Mouse (Mus musculus) lung, embryonic 15.5 days (tissue): ENCODE measurements at regions not wholly inside any gene's neighbourhood (a gene's known extent, or its start where the extent isn't known, plus 50 kb on each side); places are given as distances from the start of the nearest gene placed in this dataset.

Experiments used
- ATAC-seq: fragments of 200-750 bp; cut with Nextera tagmentation; 2 replicates; pipeline ENCODE4 v1.8.0; 2017; ENCODE audit warnings: moderate number of reproducible peaks, borderline replicate concordance; ENCODE audit not compliant: low FRiP score, low TSS enrichment; ENCODE audit errors: extremely low read depth
- H3K27ac ChIP-seq: fragments of 300-500 bp; sonication (generic); 2 replicates; pipeline ENCODE4 v1.5.1; 2015; ENCODE audit warnings: moderate library complexity, mild to moderate bottlenecking, inconsistent platforms
- H3K27me3 ChIP-seq: fragments of 300-500 bp; sonication (generic); 2 replicates; pipeline ENCODE4 v1.6.1; 2015; ENCODE audit warnings: inconsistent platforms
- H3K36me3 ChIP-seq: fragments of 300-500 bp; sonication (generic); 2 replicates; pipeline ENCODE4 v1.6.1; 2015; ENCODE audit warnings: inconsistent platforms
- H3K4me1 ChIP-seq: fragments of 300-500 bp; sonication (generic); 2 replicates; pipeline ENCODE4 v1.6.1; 2015; ENCODE audit warnings: inconsistent platforms
- H3K4me2 ChIP-seq: fragments of 300-500 bp; sonication (generic); 2 replicates; pipeline ENCODE4 v1.6.1; 2015; ENCODE audit warnings: inconsistent platforms, mild to moderate bottlenecking, moderate library complexity
- H3K4me3 ChIP-seq: fragments of 300-500 bp; sonication (generic); 2 replicates; pipeline ENCODE4 v1.5.1; 2015; ENCODE audit warnings: mild to moderate bottlenecking, inconsistent platforms
- H3K9ac ChIP-seq: fragments of 300-500 bp; sonication (generic); 2 replicates; pipeline ENCODE4 v1.6.1; 2015; ENCODE audit warnings: inconsistent platforms
- H3K9me3 ChIP-seq: fragments of 300-500 bp; sonication (generic); 2 replicates; pipeline ENCODE4 v1.6.1; 2016; ENCODE audit warnings: inconsistent platforms
- WGBS: fragments of 180-500 bp; shearing (Covaris S2); methylation state at CpG from one replicate; pipeline ENCODE4 v1.1.7; 2015; 5-methylcytosine and 5-hydroxymethylcytosine counted together

- Histone ChIP-seq H3K4me3 (no peak overlapping the region), H3K27ac (no peak overlapping the region), H3K9ac (no peak overlapping the region), H3K4me2 (no peak overlapping the region), H3K4me1 (peaks cover 5% of the 10 kb centered on the region; the same call in 1 of the 2 replicates), H3K27me3 (no peaks in the 10 kb centered on the region), H3K9me3 (no peaks in the 10 kb centered on the region), H3K36me3 (no peaks in the 10 kb centered on the region)
- 37% methylated on average over 5 of the region's 5 CpGs for WGBS
- no peak for ATAC-seq
Measured at GRCm38 (mm10) chr9:41365251-41365650, 203.8 kb upstream of the Ubash3b start.

DNA sequence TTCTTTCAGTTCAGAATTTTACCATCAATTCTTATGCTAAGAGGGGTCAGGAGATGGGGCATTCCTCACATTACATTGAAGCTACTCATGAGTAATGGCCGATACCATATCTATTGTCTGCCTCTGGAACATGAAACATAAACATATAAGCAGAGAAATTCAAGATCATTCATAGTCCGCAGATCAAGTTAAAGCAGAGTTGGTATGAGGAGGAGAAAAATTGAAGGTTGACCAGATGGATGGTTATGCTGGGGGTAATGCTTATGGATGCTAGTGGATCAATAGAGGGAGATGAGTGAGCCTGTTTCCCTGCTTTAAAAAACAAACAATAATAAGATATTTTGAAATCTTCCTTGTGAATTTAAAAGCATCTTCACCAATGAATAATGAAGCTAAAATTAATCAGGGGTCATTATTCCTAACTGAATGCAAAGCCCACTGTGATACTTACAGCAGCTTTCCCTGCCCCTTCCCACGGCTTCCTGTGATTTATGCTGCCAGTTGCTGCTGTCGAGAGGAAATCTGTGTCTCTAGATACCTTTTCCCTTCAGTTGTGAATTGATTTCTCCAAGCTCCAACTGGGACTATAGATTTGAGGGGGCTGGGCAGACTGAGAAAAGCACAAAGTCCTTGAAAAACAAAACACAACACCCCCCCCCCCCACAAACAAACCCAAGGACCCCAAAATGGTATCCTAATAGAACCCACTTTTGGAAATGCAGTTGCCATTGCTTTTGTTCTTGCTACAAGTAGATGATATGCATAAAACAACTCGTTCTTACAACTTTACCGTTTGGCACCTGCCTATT, 203.1 kb upstream of the Ubash3b start:
- WGBS: 54% methylated on average over 6 of the region's 6 CpGs
- Histone ChIP-seq H3K27me3 (no peaks in the 10 kb centered on the region), H3K4me1 (peaks cover 5% of the 10 kb centered on the region; the same call in 1 of the 2 replicates), H3K9me3 (no peaks in the 10 kb centered on the region), H3K9ac (no peak overlapping the region), H3K36me3 (no peaks in the 10 kb centered on the region), H3K4me2 (no peak overlapping the region), H3K4me3 (no peak overlapping the region), H3K27ac (no peak overlapping the region)
- no peak for ATAC-seq

DNA sequence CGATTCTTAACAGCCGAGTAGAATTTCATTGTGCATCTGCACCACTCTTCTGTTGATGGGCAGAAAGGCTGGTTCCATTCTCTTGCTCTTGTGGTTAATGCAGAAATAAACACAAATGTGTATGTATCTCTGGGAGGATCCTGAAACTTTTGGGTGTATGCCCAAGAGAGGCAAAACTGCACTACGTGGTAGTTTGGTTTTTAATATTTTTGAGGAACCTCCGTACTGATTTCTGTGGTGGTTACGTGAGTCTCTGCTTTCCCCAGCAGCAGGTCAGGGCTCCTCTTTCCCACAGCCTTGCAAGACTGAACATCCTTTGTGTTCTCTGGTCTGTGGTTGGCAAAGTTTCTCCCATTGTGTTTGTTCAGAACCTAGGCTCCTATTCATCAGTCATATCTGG, 198.9 kb upstream of the Ubash3b start:
- no peak overlapping the region for H3K4me3 ChIP-seq
- H3K4me1 ChIP-seq: no peaks in the 10 kb centered on the region; the same call in 1 of the 2 replicates
- no peak overlapping the region for H3K27ac ChIP-seq
- no peak overlapping the region for H3K4me2 ChIP-seq
- no peaks in the 10 kb centered on the region for H3K27me3 ChIP-seq
- ATAC-seq: no peak
- 60% methylated on average over 5 of the region's 5 CpGs for WGBS
- no peaks in the 10 kb centered on the region for H3K9me3 ChIP-seq
- H3K9ac ChIP-seq: no peak overlapping the region
- no peaks in the 10 kb centered on the region for H3K36me3 ChIP-seq

DNA sequence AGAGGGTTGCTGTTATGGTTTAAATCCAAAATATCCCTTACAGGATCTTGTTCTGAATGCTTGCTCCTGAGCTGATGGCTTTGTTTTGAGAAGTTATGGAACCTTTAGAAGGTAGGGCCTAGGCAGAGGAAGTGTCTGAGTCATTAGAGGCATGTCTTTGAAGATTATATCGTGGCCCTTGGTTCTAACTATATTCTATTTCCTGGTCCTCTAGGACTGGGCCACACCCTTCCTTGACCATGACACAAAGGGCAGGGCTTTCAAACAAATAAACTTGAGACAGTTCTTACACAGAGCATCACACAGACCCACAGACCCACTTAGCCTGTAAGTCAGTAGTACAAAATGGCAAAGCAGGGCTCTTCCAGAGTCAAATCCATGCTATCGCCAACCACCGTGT, 197.8 kb upstream of the Ubash3b start:
- H3K4me3 ChIP-seq: no peak overlapping the region
- H3K4me2 ChIP-seq: no peak overlapping the region
- no peak overlapping the region for H3K27ac ChIP-seq
- no peak overlapping the region for H3K9ac ChIP-seq
- WGBS: 80% methylated on average over 3 of the region's 3 CpGs
- no peaks in the 10 kb centered on the region for H3K36me3 ChIP-seq
- H3K27me3 ChIP-seq: no peaks in the 10 kb centered on the region
- ATAC-seq: no peak
- H3K4me1 ChIP-seq: no peaks in the 10 kb centered on the region; the same call in 1 of the 2 replicates
- no peaks in the 10 kb centered on the region for H3K9me3 ChIP-seq

DNA sequence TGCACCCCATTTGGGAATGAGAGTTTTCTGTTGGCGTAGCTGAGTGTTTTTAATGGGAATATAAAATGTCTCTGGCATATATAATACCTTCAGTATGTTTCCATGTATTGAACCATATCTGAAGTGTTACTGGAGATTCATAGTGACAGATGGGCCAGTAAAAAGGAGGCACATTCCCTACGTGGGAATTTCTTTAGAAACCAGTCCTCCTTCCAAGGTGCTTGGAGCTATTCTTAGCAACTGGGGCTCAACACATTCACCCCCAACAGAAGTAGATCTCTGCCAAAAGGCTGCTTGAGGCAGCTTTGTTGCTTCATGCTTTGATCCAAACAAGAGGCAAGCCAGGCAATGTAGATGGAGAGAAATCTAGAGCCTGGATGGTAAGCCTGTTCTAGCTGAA, 183.8 kb upstream of the Ubash3b start:
- 60% methylated on average over 2 of the region's 2 CpGs for WGBS
- no peaks in the 10 kb centered on the region for H3K4me1 ChIP-seq
- ATAC-seq: no peak
- no peak overlapping the region for H3K27ac ChIP-seq
- H3K27me3 ChIP-seq: no peaks in the 10 kb centered on the region
- no peaks in the 10 kb centered on the region for H3K9me3 ChIP-seq
- H3K9ac ChIP-seq: no peak overlapping the region
- no peaks in the 10 kb centered on the region for H3K36me3 ChIP-seq
- H3K4me2 ChIP-seq: no peak overlapping the region
- H3K4me3 ChIP-seq: no peak overlapping the region

GRCm38 (mm10) chr9:41337375-41337774, 175.9 kb upstream of the Ubash3b start:
- ATAC-seq: no peak
- Histone ChIP-seq H3K27me3 (no peaks in the 10 kb centered on the region), H3K9ac (no peak overlapping the region), H3K4me3 (no peak overlapping the region), H3K36me3 (no peaks in the 10 kb centered on the region), H3K27ac (no peak overlapping the region), H3K4me1 (no peaks in the 10 kb centered on the region), H3K9me3 (no peaks in the 10 kb centered on the region), H3K4me2 (no peak overlapping the region)
- 83% methylated on average over 2 of the region's 2 CpGs for WGBS

- Histone ChIP-seq H3K27me3 (no peaks in the 10 kb centered on the region), H3K4me1 (no peaks in the 10 kb centered on the region), H3K9me3 (no peaks in the 10 kb centered on the region), H3K4me3 (no peak overlapping the region), H3K4me2 (no peak overlapping the region), H3K9ac (no peak overlapping the region), H3K36me3 (no peaks in the 10 kb centered on the region), H3K27ac (no peak overlapping the region)
- WGBS: 74% methylated on average over 6 of the region's 6 CpGs
- no peak for ATAC-seq
Measured at GRCm38 (mm10) chr9:41336801-41337200, 175.3 kb upstream of the Ubash3b start.

GRCm38 (mm10) chr9:41334462-41335241, 173.2 kb upstream of the Ubash3b start:
- Histone ChIP-seq H3K27me3 (no peaks in the 10 kb centered on the region), H3K9ac (no peak overlapping the region), H3K27ac (no peak overlapping the region), H3K4me1 (no peaks in the 10 kb centered on the region), H3K4me2 (no peak overlapping the region), H3K9me3 (no peaks in the 10 kb centered on the region), H3K36me3 (no peaks in the 10 kb centered on the region), H3K4me3 (no peak overlapping the region)
- ATAC-seq: no peak
- 23% methylated on average over 10 of the region's 10 CpGs for WGBS

GRCm38 (mm10) chr9:41333526-41333925, 172.0 kb upstream of the Ubash3b start:
- ATAC-seq: no peak
- H3K27ac ChIP-seq: no peak overlapping the region
- H3K36me3 ChIP-seq: no peaks in the 10 kb centered on the region
- H3K4me3 ChIP-seq: no peak overlapping the region
- WGBS: 97% methylated on average over 1 of the region's 1 CpGs
- H3K4me1 ChIP-seq: peaks cover 4% of the 10 kb centered on the region
- H3K27me3 ChIP-seq: no peaks in the 10 kb centered on the region
- H3K9ac ChIP-seq: no peak overlapping the region
- no peaks in the 10 kb centered on the region for H3K9me3 ChIP-seq
- H3K4me2 ChIP-seq: no peak overlapping the region

- H3K36me3 ChIP-seq: no peaks in the 10 kb centered on the region
- no peak overlapping the region for H3K4me2 ChIP-seq
- no peak overlapping the region for H3K4me3 ChIP-seq
- no peak overlapping the region for H3K27ac ChIP-seq
- H3K27me3 ChIP-seq: no peaks in the 10 kb centered on the region
- H3K9me3 ChIP-seq: no peaks in the 10 kb centered on the region
- ATAC-seq: no peak
- WGBS: 91% methylated on average over 1 of the region's 1 CpGs
- peaks cover 17% of the 10 kb centered on the region for H3K4me1 ChIP-seq
- H3K9ac ChIP-seq: no peak overlapping the region
Measured at GRCm38 (mm10) chr9:41328959-41329358, 167.5 kb upstream of the Ubash3b start.

DNA sequence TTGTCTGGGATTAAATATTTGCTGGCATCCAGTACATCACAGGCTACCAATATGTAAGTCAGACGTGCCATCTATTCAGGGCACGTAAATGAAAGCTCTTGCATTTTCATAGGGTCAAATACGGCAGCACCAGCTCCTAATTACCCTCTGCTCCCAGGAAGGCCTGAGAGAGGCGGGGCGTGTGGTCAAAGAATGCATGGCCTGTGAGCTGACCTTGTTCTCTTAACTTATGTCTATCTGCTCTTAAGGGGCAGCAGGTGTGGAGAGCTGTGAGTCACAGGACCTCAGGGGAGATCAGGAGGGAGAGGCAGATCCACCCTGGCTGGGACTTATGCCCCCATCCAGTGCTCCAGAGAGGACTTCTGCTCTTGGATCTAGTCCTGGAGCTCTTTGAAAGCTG, 167.0 kb upstream of the Ubash3b start:
- Histone ChIP-seq H3K9ac (no peak overlapping the region), H3K4me3 (no peak overlapping the region)

DNA sequence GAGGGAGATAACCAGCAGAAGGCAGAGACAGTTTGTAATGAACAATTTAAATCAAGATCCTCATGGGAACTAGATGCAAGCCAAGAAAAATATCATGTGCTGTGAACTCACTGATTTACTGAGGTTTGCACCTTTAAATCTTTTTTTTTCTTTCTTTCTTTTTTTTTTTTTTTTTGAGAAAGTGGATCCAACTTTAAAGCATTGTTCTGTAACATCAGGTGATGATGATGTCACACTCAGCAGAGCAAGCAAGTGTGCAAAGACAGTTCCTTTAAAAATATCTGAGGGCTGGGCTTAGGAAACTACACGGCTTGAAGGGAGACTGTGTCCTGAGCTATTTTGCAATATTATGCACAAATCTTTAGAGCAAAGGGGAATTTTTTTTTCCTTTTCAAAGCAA, 166.6 kb upstream of the Ubash3b start:
- peak overlapping the region; percentile 12; the same call in 1 of the 2 replicates for H3K4me2 ChIP-seq
- H3K4me1 ChIP-seq: peaks cover 17% of the 10 kb centered on the region
- ATAC-seq: no peak
- no peaks in the 10 kb centered on the region for H3K27me3 ChIP-seq
- no peak overlapping the region for H3K4me3 ChIP-seq
- no peaks in the 10 kb centered on the region for H3K36me3 ChIP-seq
- no peak overlapping the region for H3K27ac ChIP-seq
- H3K9ac ChIP-seq: no peak overlapping the region
- 17% methylated on average over 1 of the region's 1 CpGs for WGBS
- no peaks in the 10 kb centered on the region for H3K9me3 ChIP-seq

More for the DNA sequence above, 167.0 kb upstream of the Ubash3b start:
- H3K9me3 ChIP-seq: no peaks in the 10 kb centered on the region
- peaks cover 17% of the 10 kb centered on the region for H3K4me1 ChIP-seq
- no peak for ATAC-seq
- 53% methylated on average over 5 of the region's 5 CpGs for WGBS
- no peaks in the 10 kb centered on the region for H3K27me3 ChIP-seq
- peak overlapping the region; percentile 12; the same call in 1 of the 2 replicates for H3K4me2 ChIP-seq
- no peaks in the 10 kb centered on the region for H3K36me3 ChIP-seq
- no peak overlapping the region for H3K27ac ChIP-seq
